Mouse (Mus musculus) cerebellum, adult 11-12 months (tissue): ENCODE results near the gene Pebp1.

Experiments
- DNase-seq: peaks from one replicate; pipeline ENCODE4 v3.0.0; 2022

The Pebp1 gene

DNA sequence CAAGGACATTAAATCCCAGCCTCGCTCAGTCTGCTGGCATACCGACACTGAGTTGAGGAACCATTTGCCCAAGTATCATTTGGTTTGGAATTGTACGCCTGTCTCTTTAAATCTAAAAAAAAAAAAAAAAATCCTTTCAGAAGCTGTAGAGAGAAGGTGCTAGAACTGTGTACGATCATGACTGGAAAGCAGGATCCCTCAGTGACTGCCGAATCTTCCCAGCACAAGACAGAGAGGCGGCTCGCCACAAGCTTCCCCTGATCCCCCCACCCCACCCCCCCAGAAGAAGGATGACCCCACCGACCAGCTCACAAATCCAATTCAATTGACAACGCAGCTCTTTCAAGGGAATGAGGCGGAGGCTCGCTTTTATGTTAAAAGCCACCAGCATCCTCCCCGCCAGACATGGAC is 47.1 kb downstream of the Pebp1 start:
- DNase-seq, result no peak

DNA sequence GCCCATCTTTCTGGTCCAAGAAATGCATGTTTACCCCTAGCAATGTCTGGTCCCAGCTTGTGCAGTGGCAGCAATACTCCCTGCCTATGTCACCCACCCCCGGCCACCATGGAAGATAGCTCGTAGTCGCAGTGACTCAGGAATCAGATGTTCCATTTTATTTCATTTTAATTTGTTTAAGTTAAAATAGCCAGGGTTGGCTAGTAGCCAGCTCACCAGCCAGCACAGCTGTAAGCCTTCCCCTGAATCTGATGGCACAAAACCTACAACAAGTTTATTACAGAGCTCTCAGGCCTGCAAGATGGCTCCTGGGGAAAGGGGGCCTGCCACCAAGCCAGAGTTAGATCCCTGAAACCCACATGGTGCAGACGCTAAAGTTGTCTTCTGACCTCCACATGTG is 48.3 kb downstream of the Pebp1 start:
- no peak for DNase-seq

DNA sequence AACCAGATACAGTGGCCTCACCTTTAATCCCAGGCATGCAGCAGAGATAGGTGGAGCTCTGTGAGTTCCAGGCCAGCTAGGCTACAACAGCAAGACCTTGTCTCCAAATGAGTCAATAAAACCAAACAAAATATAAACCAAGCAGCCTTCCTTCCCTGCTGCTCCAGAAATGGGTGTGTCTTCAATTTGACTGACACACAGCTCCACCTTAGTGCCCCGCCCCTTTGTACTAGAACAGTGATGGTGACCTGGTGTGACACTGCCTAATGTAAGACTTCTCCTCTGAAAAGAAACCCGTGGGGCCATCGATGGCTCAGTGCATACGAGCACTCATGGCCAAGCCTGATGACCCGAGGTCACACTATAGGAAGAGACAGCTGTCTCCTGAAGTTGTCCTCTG is 50.9 kb downstream of the Pebp1 start:
- no peak for DNase-seq
